Mouse (Mus musculus) bone marrow, adult 2 months (tissue): ENCODE measurements around the gene Trim24.

Source experiments
- CTCF ChIP-seq: fragments of 200-500 bp; IDR thresholded peaks from 2 replicates; pipeline ENCODE4 v1.5.1; 2011; ENCODE audit warnings: low read length, control low read depth; ENCODE audit not compliant: control insufficient read depth, insufficient read depth
- POLR2A ChIP-seq: fragments of 200-500 bp; IDR thresholded peaks from 2 replicates; pipeline ENCODE4 v1.6.1; 2011; ENCODE audit warnings: low read depth, mild to moderate bottlenecking, control low read depth, low read length, borderline replicate concordance; ENCODE audit not compliant: control insufficient read depth

DNA sequence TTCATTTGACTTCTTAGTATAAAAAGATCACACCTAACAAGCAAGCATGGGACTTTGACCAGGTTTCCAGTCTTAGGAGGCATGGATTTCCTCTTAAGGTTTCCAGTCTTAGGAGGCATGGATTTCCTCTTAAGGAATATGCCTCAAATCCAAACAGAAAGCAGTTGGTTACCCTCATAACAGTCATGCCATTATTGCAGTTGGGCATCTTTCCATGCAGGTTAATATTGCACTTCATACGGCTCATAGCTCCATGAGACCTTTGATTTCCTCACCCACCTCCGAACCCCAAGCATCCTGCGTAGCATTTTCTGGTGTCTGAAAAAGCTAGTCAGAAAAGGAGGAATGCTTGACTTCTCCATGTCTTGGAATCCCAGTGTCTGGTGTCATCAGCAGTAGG is 10.0 kb downstream of the Trim24 start:
- no peak for TF ChIP-seq CTCF
- TF ChIP-seq POLR2A: no peak
